8 mouse cellular contexts compared by ENCODE assay signal in the genomic region with DNA sequence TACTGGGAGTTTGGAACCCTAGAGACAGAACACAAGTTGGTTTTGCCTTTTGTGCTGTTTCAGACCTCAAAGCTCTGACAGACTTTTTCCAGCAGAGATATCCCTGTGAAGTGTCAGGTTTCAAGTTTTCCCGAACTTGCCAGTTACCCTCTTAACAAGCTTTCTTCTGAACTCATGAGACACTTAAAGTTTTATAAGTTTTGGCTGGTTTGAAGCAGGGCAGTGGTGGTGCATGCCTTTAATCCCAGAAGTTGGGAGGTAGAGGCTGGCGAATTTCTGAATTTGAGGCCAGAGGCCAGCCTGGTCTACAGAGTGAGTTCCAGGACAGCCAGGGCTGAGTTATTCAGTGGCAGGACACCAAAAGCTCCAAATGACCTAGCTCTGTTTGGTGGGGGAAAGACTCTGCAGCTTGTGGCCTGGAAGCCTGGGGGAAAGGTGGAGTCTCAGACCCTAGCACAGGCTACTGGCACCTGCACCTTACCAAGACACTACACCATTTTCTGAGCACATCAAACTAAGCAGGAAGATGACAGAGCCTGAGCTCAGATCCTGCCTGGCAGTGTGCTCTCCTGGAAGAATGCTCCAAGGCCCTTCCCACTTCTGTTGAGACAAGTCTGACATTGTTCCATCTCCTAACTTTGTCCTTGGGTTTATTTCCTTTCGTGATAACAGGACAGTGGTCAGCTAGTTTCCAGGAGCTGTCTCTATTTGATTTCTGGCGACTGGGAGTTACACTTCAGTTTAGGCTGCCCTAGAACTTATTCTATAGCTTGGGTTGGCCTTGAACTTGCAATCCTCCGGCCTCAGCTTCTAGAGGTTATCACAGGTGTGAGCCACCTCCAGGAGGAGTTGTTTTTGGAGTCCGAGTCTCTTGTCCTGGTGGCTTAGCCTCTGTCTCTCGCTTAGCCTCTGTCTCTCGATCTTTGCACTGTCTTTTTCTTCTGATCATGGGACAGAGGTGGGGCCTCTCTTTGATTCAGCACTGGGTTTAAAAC. TPM values are rescaled to one million over a fixed set of nuclear protein-coding genes. Genes with fewer than 3 reads are reported as not detected.
DNase-seq lines count a peak whose midpoint lies in the region; ATAC-seq lines count a peak whose summit lies in the region.

No protein-coding gene starts in this region.

- peak overlapping the region; percentile 57 for H3K4me2 ChIP-seq in kidney, embryonic 15.5 days
- H3K4me2 ChIP-seq in embryonic facial prominence, embryonic 14.5 days (ENCODE audit: low read depth, low read length): peak overlapping the region; percentile 55
- H3K4me2 ChIP-seq in hindbrain, embryonic 13.5 days: peak overlapping the region; percentile 49; the same call in 1 of the 2 replicates
- H3K4me2 ChIP-seq in midbrain, embryonic 15.5 days: peak overlapping the region; percentile 36; the same call in 1 of the 2 replicates

- H3K4me1 ChIP-seq in kidney, embryonic 15.5 days: peaks cover 14% of the 10 kb centered on the region
- peaks cover 14% of the 10 kb centered on the region for H3K4me1 ChIP-seq in embryonic facial prominence, embryonic 14.5 days (ENCODE audit: control insufficient read depth, insufficient read depth, low read length)
- H3K4me1 ChIP-seq in hindbrain, embryonic 13.5 days (replicated peaks): 0 out of 2 replicates have a peak, but pooled peaks cover 4% of the 10 kb centered on the region
- peaks cover 7% of the 10 kb centered on the region; the same call in 1 of the 2 replicates for H3K4me1 ChIP-seq in midbrain, embryonic 15.5 days

- DNase-seq in kidney, postnatal 25 days: no peak
- peak; percentile 59 for DNase-seq in embryonic facial prominence, embryonic 14.5 days (ENCODE audit: low spot score)
- no peak for DNase-seq in layer of hippocampus, adult 18-20 months (ENCODE audit: low spot score in 2 of 2)
- DNase-seq in urinary bladder, adult 18-20 months (ENCODE audit: low spot score in 2 of 2): no peak
- DNase-seq in left cerebral cortex, postnatal 14 days (ENCODE audit: low spot score in 2 of 2): no peak

- H3K9me3 ChIP-seq in kidney, embryonic 15.5 days (replicated peaks): no peaks in the 10 kb centered on the region
- H3K9me3 ChIP-seq in embryonic facial prominence, embryonic 14.5 days (ENCODE audit: control insufficient read depth, low read length): no peaks in the 10 kb centered on the region
- H3K9me3 ChIP-seq in hindbrain, embryonic 13.5 days: no peaks in the 10 kb centered on the region
- H3K9me3 ChIP-seq in midbrain, embryonic 15.5 days: no peaks in the 10 kb centered on the region

- 0 out of 2 replicates have a peak, but pooled peaks have one; percentile 36 for ATAC-seq in kidney, embryonic 15.5 days (replicated peaks; ENCODE audit: low FRiP score)
- 0 out of 2 replicates have a peak, but pooled peaks have one; percentile 2 for ATAC-seq in embryonic facial prominence, embryonic 14.5 days (ENCODE audit: low read depth)
- no peak for ATAC-seq in hindbrain, embryonic 13.5 days (ENCODE audit: low FRiP score)
- no peak for ATAC-seq in midbrain, embryonic 15.5 days (replicated peaks)

- H3K27ac ChIP-seq in kidney, embryonic 15.5 days: peak overlapping the region; percentile 46
- peak overlapping the region; percentile 23; the same call in 1 of the 2 replicates for H3K27ac ChIP-seq in embryonic facial prominence, embryonic 14.5 days (replicated peaks; ENCODE audit: low read depth, low read length)
- no peak overlapping the region for H3K27ac ChIP-seq in hindbrain, embryonic 13.5 days
- no peak overlapping the region for H3K27ac ChIP-seq in midbrain, embryonic 15.5 days

- no peaks in the 10 kb centered on the region for H3K36me3 ChIP-seq in kidney, embryonic 15.5 days
- H3K36me3 ChIP-seq in embryonic facial prominence, embryonic 14.5 days (ENCODE audit: control insufficient read depth, insufficient read depth, low read length): no peaks in the 10 kb centered on the region
- no peaks in the 10 kb centered on the region for H3K36me3 ChIP-seq in hindbrain, embryonic 13.5 days
- no peaks in the 10 kb centered on the region for H3K36me3 ChIP-seq in midbrain, embryonic 15.5 days (replicated peaks)

- H3K4me3 ChIP-seq in kidney, embryonic 15.5 days (replicated peaks): peak overlapping the region; percentile 33
- peak overlapping the region; percentile 28 for H3K4me3 ChIP-seq in embryonic facial prominence, embryonic 14.5 days (ENCODE audit: low read depth, low read length)
- no peak overlapping the region for H3K4me3 ChIP-seq in hindbrain, embryonic 13.5 days
- H3K4me3 ChIP-seq in midbrain, embryonic 15.5 days: no peak overlapping the region

- intact Hi-C loops in left cerebral cortex, postnatal 14 days (cut with DNase I): no loop called here

- H3K27me3 ChIP-seq in kidney, embryonic 15.5 days: no peaks in the 10 kb centered on the region
- H3K27me3 ChIP-seq in embryonic facial prominence, embryonic 14.5 days (replicated peaks; ENCODE audit: control insufficient read depth, insufficient read depth, low read length): no peaks in the 10 kb centered on the region
- no peaks in the 10 kb centered on the region for H3K27me3 ChIP-seq in hindbrain, embryonic 13.5 days
- no peaks in the 10 kb centered on the region for H3K27me3 ChIP-seq in midbrain, embryonic 15.5 days (replicated peaks)

- WGBS in kidney, embryonic 15.5 days: 76% methylated on average over 8 of the region's 8 CpGs
- 64% methylated on average over 8 of the region's 8 CpGs for WGBS in embryonic facial prominence, embryonic 14.5 days
- 81% methylated on average over 8 of the region's 8 CpGs for WGBS in hindbrain, embryonic 13.5 days
- WGBS in midbrain, embryonic 15.5 days: 83% methylated on average over 8 of the region's 8 CpGs

- no peak overlapping the region for H3K9ac ChIP-seq in kidney, embryonic 15.5 days
- no peak overlapping the region; the same call in 1 of the 2 replicates for H3K9ac ChIP-seq in embryonic facial prominence, embryonic 14.5 days (ENCODE audit: low read depth, low read length)
- no peak overlapping the region for H3K9ac ChIP-seq in hindbrain, embryonic 13.5 days
- H3K9ac ChIP-seq in midbrain, embryonic 15.5 days: no peak overlapping the region

RNA-seq across cellular contexts. Expression of gene Akr1b8, which starts 0.7 kb away (rescaled TPM):
- polyA plus RNA-seq in kidney, embryonic 15.5 days (2015; fragmentation: Nextera tagmentation; extraction: Ambion mirVana): 13.2 and 13.9 TPM in 2 replicates
- 7.9 and 11.0 TPM in 2 replicates for polyA plus RNA-seq in embryonic facial prominence, embryonic 14.5 days (2014; fragmentation: Nextera tagmentation; extraction: Ambion mirVana)
- 7.7 and 9.7 TPM in 2 replicates for polyA plus RNA-seq in hindbrain, embryonic 13.5 days (2015; fragmentation: Nextera tagmentation; extraction: Ambion mirVana)
- 2.6 TPM in 2 replicates for polyA plus RNA-seq in midbrain, embryonic 15.5 days (2015; fragmentation: Nextera tagmentation; extraction: Ambion mirVana)
- 1 to 10 TPM in 1 of 2 experiments, under 1 TPM in 1; 0.96 to 1.2 TPM for total RNA-seq in layer of hippocampus, adult 18-20 months (2021)
- total RNA-seq in left cerebral cortex, postnatal 14 days (2021): under 1 TPM; 0.40 to 0.51 TPM

RNA-seq across cellular contexts. Expression of gene Akr1b10, which starts 29.4 kb away (rescaled TPM):
- polyA plus RNA-seq in kidney, embryonic 15.5 days (2015; fragmentation: Nextera tagmentation; extraction: Ambion mirVana): 28.8 and 29.9 TPM in 2 replicates
- 15.9 and 16.2 TPM in 2 replicates for polyA plus RNA-seq in embryonic facial prominence, embryonic 14.5 days (2014; fragmentation: Nextera tagmentation; extraction: Ambion mirVana)
- 10.4 and 12.1 TPM in 2 replicates for polyA plus RNA-seq in hindbrain, embryonic 13.5 days (2015; fragmentation: Nextera tagmentation; extraction: Ambion mirVana)
- polyA plus RNA-seq in midbrain, embryonic 15.5 days (2015; fragmentation: Nextera tagmentation; extraction: Ambion mirVana): 9.4 and 10.0 TPM in 2 replicates
- 10 to 100 TPM; 24.3 to 26.4 TPM for total RNA-seq in layer of hippocampus, adult 18-20 months (2021)
- total RNA-seq in left cerebral cortex, postnatal 14 days (2021): 10 to 100 TPM; 17.4 to 18.3 TPM

RNA-seq across cellular contexts. Expression of gene Akr1b3, which starts 37.4 kb away (rescaled TPM):
- 184 and 190 TPM in 2 replicates for polyA plus RNA-seq in kidney, embryonic 15.5 days (2015; fragmentation: Nextera tagmentation; extraction: Ambion mirVana)
- polyA plus RNA-seq in embryonic facial prominence, embryonic 14.5 days (2014; fragmentation: Nextera tagmentation; extraction: Ambion mirVana): 182 and 187 TPM in 2 replicates
- 106 and 108 TPM in 2 replicates for polyA plus RNA-seq in hindbrain, embryonic 13.5 days (2015; fragmentation: Nextera tagmentation; extraction: Ambion mirVana)
- 102 and 111 TPM in 2 replicates for polyA plus RNA-seq in midbrain, embryonic 15.5 days (2015; fragmentation: Nextera tagmentation; extraction: Ambion mirVana)
- total RNA-seq in layer of hippocampus, adult 18-20 months (2021): 10 to 100 TPM; 42.6 to 43.3 TPM
- 10 to 100 TPM; 47.4 to 48.2 TPM for total RNA-seq in left cerebral cortex, postnatal 14 days (2021)

RNA-seq across cellular contexts. Expression of gene Akr1b7, which starts 57.5 kb away (rescaled TPM):
- polyA plus RNA-seq in kidney, embryonic 15.5 days (2015; fragmentation: Nextera tagmentation; extraction: Ambion mirVana): 61.8 and 160 TPM in 2 replicates
- polyA plus RNA-seq in embryonic facial prominence, embryonic 14.5 days (2014; fragmentation: Nextera tagmentation; extraction: Ambion mirVana): not detected in 2 replicates
- polyA plus RNA-seq in hindbrain, embryonic 13.5 days (2015; fragmentation: Nextera tagmentation; extraction: Ambion mirVana): not detected in 2 replicates
- 0.13 TPM in 1 of 2 replicates, not detected in the other for polyA plus RNA-seq in midbrain, embryonic 15.5 days (2015; fragmentation: Nextera tagmentation; extraction: Ambion mirVana)
- total RNA-seq in layer of hippocampus, adult 18-20 months (2021): not detected
- not detected for total RNA-seq in left cerebral cortex, postnatal 14 days (2021)

Comparison
In these comparisons a context has a peak if more than half of its experiments do, and no peak if none do; other contexts are left out.
1. ATAC-seq: peak in kidney, embryonic 15.5 days (single experiment) and embryonic facial prominence, embryonic 14.5 days (single experiment); none in hindbrain, embryonic 13.5 days (single experiment) and midbrain, embryonic 15.5 days (single experiment).
2. H3K27ac ChIP-seq: peak in kidney, embryonic 15.5 days (single experiment) and embryonic facial prominence, embryonic 14.5 days (single experiment); none in hindbrain, embryonic 13.5 days (single experiment) and midbrain, embryonic 15.5 days (single experiment).
3. H3K4me3 ChIP-seq: peak in kidney, embryonic 15.5 days (single experiment) and embryonic facial prominence, embryonic 14.5 days (single experiment); none in hindbrain, embryonic 13.5 days (single experiment) and midbrain, embryonic 15.5 days (single experiment).
4. Peak in every context shown above with its lines, with median percentiles within 50 percentile points of each other: H3K4me2 ChIP-seq.